Mouse (Mus musculus): ENCODE results near the gene Gja3. TPM values are rescaled to one million over a fixed set of nuclear protein-coding genes. Genes with fewer than 3 reads are reported as not detected.
"Not testable (repeated sequence)": the region's sequence is repeated elsewhere in the genome, so short reads cannot be mapped to it uniquely, and the experiment has no call there.

Gene Gja3
- polyA plus RNA-seq, 1 experiment from 2014 or later: 0.16 TPM

GRCm38 (mm10) chr14:57016806-57017205 lies 41.1 kb downstream of the Gja3 start:
- not testable (repeated sequence) for H3K27me3 ChIP-seq (replicated peaks; ENCODE audit: control insufficient read depth, insufficient read depth, low read length); H3K9ac ChIP-seq (ENCODE audit: low read length); H3K4me2 ChIP-seq (ENCODE audit: low read length); H3K36me3 ChIP-seq (ENCODE audit: control insufficient read depth, insufficient read depth, low read length); DNase-seq (ENCODE audit: low spot score); H3K27ac ChIP-seq (ENCODE audit: low read depth); H3K4me3 ChIP-seq (ENCODE audit: low read depth, low read length); H3K4me1 ChIP-seq (replicated peaks; ENCODE audit: control insufficient read depth, insufficient read depth, low read length); ATAC-seq (replicated peaks; ENCODE audit: low FRiP score, low TSS enrichment, low read depth); H3K9me3 ChIP-seq (ENCODE audit: control insufficient read depth, low read length)

GRCm38 (mm10) chr14:56988621-56989020 lies 69.3 kb downstream of the Gja3 start:
- Histone ChIP-seq H3K27ac (ENCODE audit: low read depth) (no peak overlapping the region), H3K27me3 (replicated peaks; ENCODE audit: control insufficient read depth, insufficient read depth, low read length) (no peaks in the 10 kb centered on the region), H3K4me2 (ENCODE audit: low read length) (no peak overlapping the region), H3K9me3 (ENCODE audit: control insufficient read depth, low read length) (no peaks in the 10 kb centered on the region), H3K4me1 (replicated peaks; ENCODE audit: control insufficient read depth, insufficient read depth, low read length) (no peaks in the 10 kb centered on the region), H3K4me3 (ENCODE audit: low read depth, low read length) (no peak overlapping the region), H3K9ac (ENCODE audit: low read length) (no peak overlapping the region), H3K36me3 (ENCODE audit: control insufficient read depth, insufficient read depth, low read length) (no peaks in the 10 kb centered on the region)
- WGBS: 60% methylated on average over 4 of the region's 4 CpGs
- no peak for DNase-seq (ENCODE audit: low spot score)
- ATAC-seq (replicated peaks; ENCODE audit: low FRiP score, low TSS enrichment, low read depth): no peak

Other genes with a start within 250 kb of the Gja3 start
- gene Zmym5, start 246.4 kb downstream of the Gja3 start, polyA plus RNA-seq (2014; fragmentation: Nextera tagmentation; extraction: Ambion mirVana): 18.2 and 22.6 TPM in 2 replicates
- gene Zmym2, start 171.4 kb downstream of the Gja3 start, polyA plus RNA-seq (2014; fragmentation: Nextera tagmentation; extraction: Ambion mirVana): 37.6 and 45.9 TPM in 2 replicates
- gene Gjb2, start 46.6 kb upstream of the Gja3 start, polyA plus RNA-seq (2014; fragmentation: Nextera tagmentation; extraction: Ambion mirVana): 2.2 and 3.7 TPM in 2 replicates
- gene Gm4491, start 57.8 kb upstream of the Gja3 start, polyA plus RNA-seq (2014; fragmentation: Nextera tagmentation; extraction: Ambion mirVana): not detected in 2 replicates
- not detected in 2 replicates for gene Gjb6, start 75.5 kb upstream of the Gja3 start, polyA plus RNA-seq (2014; fragmentation: Nextera tagmentation; extraction: Ambion mirVana)